Mouse (Mus musculus): ENCODE measurements around the gene Efhb. TPM values are rescaled to one million over a fixed set of nuclear protein-coding genes. Genes with fewer than 3 reads are reported as not detected.

The Efhb gene
- total and polyA plus RNA-seq, 3 experiments, result 0.11 TPM; not detected in 2

DNA sequence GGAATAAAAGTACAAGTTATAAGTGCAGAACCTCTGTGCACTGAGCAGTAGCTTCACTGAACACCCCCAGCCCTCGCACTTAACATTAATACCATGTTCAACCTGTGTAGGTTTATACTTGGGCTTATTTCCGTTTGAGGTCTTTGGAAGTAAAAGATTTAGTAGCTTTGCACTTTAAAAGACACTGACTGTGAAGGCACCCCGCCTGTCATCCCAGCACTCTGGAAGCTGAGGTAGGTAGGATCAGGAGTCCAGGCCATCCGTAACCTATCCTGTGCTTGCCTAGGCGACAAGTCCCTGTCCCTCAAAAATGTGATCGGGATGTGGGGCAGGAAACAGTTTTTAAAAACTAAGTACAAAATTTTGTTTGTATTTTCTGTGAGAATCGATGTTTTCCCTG is 17.3 kb upstream of the Efhb start:
- ATAC-seq (ENCODE audit: extremely low read depth, insufficient number of reproducible peaks, low FRiP score, poor library complexity, severe bottlenecking), result no peak
- H3K9me3 ChIP-seq (replicated peaks), result no peaks in the 10 kb centered on the region
- DNase-seq (ENCODE audit: low spot score), result no peak
- TF ChIP-seq TAL1 (conservative IDR thresholded peaks at IDR 0.05; ENCODE audit: low read depth, low read length) (no peak), CTCF (IDR thresholded peaks at IDR 0.05; ENCODE audit: low read depth, low read length) (no peak), GATA1 (IDR thresholded peaks at IDR 0.05; ENCODE audit: borderline replicate concordance, low read length) (no peak), POLR2AphosphoS5 (IDR thresholded peaks at IDR 0.05; ENCODE audit: insufficient replicate concordance, low read depth, low read length) (no peak), GATA2 (IDR thresholded peaks at IDR 0.05; ENCODE audit: borderline replicate concordance, low read depth, low read length) (no peak)
- peaks cover 20% of the 10 kb centered on the region for H3K4me1 ChIP-seq (ENCODE audit: insufficient read depth, low read depth, low read length)
- H3K27me3 ChIP-seq (ENCODE audit: insufficient read depth, low read length), result no peaks in the 10 kb centered on the region
- H3K4me3 ChIP-seq (ENCODE audit: low read depth, low read length), result peak overlapping the region; percentile 90
- peaks cover 24% of the 10 kb centered on the region for H3K36me3 ChIP-seq (replicated peaks)

DNA sequence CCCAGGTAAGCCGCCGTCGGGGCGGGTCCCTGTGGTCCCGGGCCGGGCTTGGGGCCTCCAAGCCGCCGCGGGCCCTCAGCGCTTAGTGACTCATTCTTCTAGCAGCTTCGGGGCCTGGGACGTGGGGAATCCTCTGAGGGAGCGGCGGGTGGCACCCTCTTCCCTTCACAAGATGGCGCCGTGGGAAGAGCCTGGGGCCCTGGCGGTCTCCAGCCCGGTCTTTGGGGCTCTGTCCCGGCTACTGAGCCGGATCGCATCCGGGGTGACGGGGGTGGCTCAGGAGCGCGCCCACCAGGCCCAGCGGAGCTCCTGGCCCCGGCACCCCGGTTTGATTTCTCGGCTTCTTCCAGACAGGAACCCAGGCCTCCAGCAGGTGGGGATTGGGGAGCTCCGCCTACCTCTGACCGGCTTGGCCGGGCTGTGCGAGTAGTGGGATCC is 16.5 kb upstream of the Efhb start:
- peak overlapping the region; percentile 90 for H3K4me3 ChIP-seq (ENCODE audit: low read depth, low read length)
- DNase-seq (ENCODE audit: low spot score), result peak; percentile 41
- TF ChIP-seq GATA1 (IDR thresholded peaks at IDR 0.05; ENCODE audit: borderline replicate concordance, low read length), result no peak
- TF ChIP-seq POLR2AphosphoS5 (IDR thresholded peaks at IDR 0.05; ENCODE audit: insufficient replicate concordance, low read depth, low read length), result no peak
- H3K9me3 ChIP-seq (replicated peaks), result no peaks in the 10 kb centered on the region
- no peaks in the 10 kb centered on the region for H3K27me3 ChIP-seq (ENCODE audit: insufficient read depth, low read length)
- ATAC-seq (ENCODE audit: extremely low read depth, insufficient number of reproducible peaks, low FRiP score, poor library complexity, severe bottlenecking), result no peak
- H3K36me3 ChIP-seq (replicated peaks), result peaks cover 15% of the 10 kb centered on the region
- H3K4me1 ChIP-seq (ENCODE audit: insufficient read depth, low read depth, low read length), result peaks cover 20% of the 10 kb centered on the region

DNA sequence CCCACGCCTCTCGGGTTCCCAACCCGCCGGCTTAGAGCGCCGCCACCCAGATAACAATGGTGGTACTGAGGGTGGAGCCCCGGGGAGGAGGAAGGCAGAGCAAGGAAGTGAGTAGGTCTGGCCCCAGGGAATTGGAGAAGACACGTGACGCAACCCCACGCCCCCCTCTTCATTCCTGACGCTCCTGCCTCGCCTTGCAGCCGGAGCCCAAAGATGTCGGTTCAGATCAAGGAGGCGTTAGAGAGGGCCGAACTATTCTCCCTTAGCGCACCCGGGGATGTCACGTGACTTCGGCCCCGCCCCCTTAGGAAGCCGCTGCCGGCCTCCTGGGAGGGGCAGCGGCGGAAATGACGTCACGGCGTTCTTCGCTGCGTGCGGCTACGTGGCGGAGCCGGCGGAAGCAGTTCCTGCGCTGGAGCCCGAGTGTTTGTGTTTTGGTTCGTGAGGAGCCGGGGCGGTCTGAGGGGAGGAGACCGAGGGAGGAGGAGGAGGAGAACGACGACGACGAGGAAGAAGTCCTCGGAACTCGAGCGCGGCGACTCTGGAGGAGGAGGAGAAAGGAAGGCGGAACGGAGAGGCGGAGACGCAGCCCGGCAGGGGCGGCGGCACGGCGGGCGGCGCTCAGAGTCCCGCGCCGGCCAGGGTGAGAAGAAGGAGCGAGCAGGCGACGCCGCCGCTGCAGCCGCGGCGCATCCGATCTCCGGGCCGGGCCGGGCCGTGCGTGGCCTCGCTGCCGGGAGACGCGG is 15.9 kb upstream of the Efhb start, which contains the start of gene Rab5a:
Gene Rab5a (plus strand): TSS at position 377 of the 746 bp plus-strand sequence.
- peak within 1 kb of the TSS; percentile 90 for H3K4me3 ChIP-seq (ENCODE audit: low read depth, low read length)
- ATAC-seq (ENCODE audit: extremely low read depth, insufficient number of reproducible peaks, low FRiP score, poor library complexity, severe bottlenecking), result peak; percentile 89
- no peak for TF ChIP-seq GATA1 (IDR thresholded peaks at IDR 0.05; ENCODE audit: borderline replicate concordance, low read length)
- TF ChIP-seq TAL1 (conservative IDR thresholded peaks at IDR 0.05; ENCODE audit: low read depth, low read length), result no peak
- TF ChIP-seq GATA2 (IDR thresholded peaks at IDR 0.05; ENCODE audit: borderline replicate concordance, low read depth, low read length), result no peak
- no peak for TF ChIP-seq POLR2AphosphoS5 (IDR thresholded peaks at IDR 0.05; ENCODE audit: insufficient replicate concordance, low read depth, low read length)
- no peak for TF ChIP-seq CTCF (IDR thresholded peaks at IDR 0.05; ENCODE audit: low read depth, low read length)
- no peaks in the 10 kb centered on the region for H3K9me3 ChIP-seq (replicated peaks)
- no peaks in the 10 kb centered on the region for H3K27me3 ChIP-seq (ENCODE audit: insufficient read depth, low read length)
- peaks cover 10% of the 10 kb centered on the region for H3K36me3 ChIP-seq (replicated peaks)
- DNase-seq (ENCODE audit: low spot score), result peak; percentile 92
- H3K4me1 ChIP-seq (ENCODE audit: insufficient read depth, low read depth, low read length), result peaks cover 20% of the 10 kb centered on the region

DNA sequence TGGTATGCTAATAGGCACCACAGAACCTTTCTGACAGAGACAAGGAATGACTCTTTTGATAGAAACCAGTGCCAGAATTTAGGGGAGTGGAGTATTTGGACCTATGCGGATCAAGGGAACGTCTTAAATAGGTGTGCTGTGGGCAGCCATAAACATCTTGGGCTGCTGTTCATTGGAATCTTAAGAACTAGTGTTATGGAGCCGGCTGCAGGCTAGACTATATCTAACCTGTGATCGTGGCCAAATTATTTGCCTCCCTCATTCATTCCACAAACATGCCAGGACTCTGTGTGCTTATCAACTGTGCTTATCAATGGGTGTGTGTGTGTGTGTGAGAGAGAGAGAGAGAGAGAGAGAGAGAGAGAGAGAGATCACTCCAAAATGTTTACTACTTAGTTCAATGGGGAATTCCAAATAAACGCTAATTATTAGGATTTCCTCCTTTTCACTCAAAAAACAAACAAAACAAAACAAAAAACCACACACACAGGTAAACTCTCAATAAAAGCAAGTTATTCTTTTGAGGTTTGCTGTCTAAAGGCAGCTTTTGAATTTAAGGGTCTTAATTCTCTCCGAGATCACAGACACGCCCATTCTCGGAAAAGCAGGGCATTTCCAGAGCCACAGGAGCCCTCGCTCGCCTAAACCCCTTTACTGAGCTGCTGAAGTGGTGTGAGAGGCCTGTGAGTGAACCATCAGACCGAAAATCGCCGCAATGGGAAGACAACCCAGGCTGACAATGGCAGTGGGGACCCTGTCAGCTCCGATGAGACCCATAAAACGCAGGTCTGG is 15.1 kb upstream of the Efhb start:
- ATAC-seq (ENCODE audit: extremely low read depth, insufficient number of reproducible peaks, low FRiP score, poor library complexity, severe bottlenecking) (peak; percentile 16; the same call in 1 of the 2 replicates), DNase-seq (ENCODE audit: low spot score) (no peak)
- peaks cover 8% of the 10 kb centered on the region for H3K36me3 ChIP-seq (replicated peaks)
- no peak for TF ChIP-seq GATA1 (IDR thresholded peaks at IDR 0.05; ENCODE audit: borderline replicate concordance, low read length)
- no peak for TF ChIP-seq GATA2 (IDR thresholded peaks at IDR 0.05; ENCODE audit: borderline replicate concordance, low read depth, low read length)
- TF ChIP-seq CTCF (IDR thresholded peaks at IDR 0.05; ENCODE audit: low read depth, low read length), result no peak
- no peak for TF ChIP-seq POLR2AphosphoS5 (IDR thresholded peaks at IDR 0.05; ENCODE audit: insufficient replicate concordance, low read depth, low read length)
- TF ChIP-seq TAL1 (conservative IDR thresholded peaks at IDR 0.05; ENCODE audit: low read depth, low read length), result no peak
- H3K9me3 ChIP-seq (replicated peaks), result no peaks in the 10 kb centered on the region
- peak overlapping the region; percentile 90 for H3K4me3 ChIP-seq (ENCODE audit: low read depth, low read length)
- no peaks in the 10 kb centered on the region for H3K27me3 ChIP-seq (ENCODE audit: insufficient read depth, low read length)
- H3K4me1 ChIP-seq (ENCODE audit: insufficient read depth, low read depth, low read length), result peaks cover 20% of the 10 kb centered on the region

DNA sequence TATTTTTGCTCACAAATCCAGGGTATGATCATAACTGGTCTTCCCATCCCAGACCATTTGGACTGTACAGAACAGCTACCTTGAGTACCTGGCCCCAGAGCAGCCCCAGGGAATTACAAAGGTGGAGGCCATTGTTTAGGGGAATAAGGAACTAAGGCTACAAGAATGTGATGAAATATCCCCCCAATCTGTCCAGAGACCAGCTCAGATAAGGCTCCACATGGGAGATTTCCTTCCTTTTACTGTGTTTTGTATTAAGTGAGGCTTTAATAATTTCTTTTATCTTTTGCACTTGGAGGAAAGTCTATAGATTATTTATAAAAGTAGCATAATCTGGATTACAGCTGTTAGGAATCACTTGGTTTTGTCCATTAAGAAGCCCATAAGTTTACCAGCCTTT is 5.6 kb upstream of the Efhb start:
- Histone ChIP-seq H3K4me1 (ENCODE audit: insufficient read depth, low read depth, low read length) (0 out of 2 replicates have a peak, but pooled peaks cover 2% of the 10 kb centered on the region), H3K36me3 (replicated peaks) (no peaks in the 10 kb centered on the region), H3K4me3 (ENCODE audit: low read depth, low read length) (no peak overlapping the region), H3K9me3 (replicated peaks) (no peaks in the 10 kb centered on the region), H3K27me3 (ENCODE audit: insufficient read depth, low read length) (no peaks in the 10 kb centered on the region)
- ATAC-seq (ENCODE audit: extremely low read depth, insufficient number of reproducible peaks, low FRiP score, poor library complexity, severe bottlenecking) (no peak), DNase-seq (ENCODE audit: low spot score) (no peak)
- TF ChIP-seq GATA2 (IDR thresholded peaks at IDR 0.05; ENCODE audit: borderline replicate concordance, low read depth, low read length), result no peak
- TF ChIP-seq GATA1 (IDR thresholded peaks at IDR 0.05; ENCODE audit: borderline replicate concordance, low read length), result no peak
- TF ChIP-seq CTCF (IDR thresholded peaks at IDR 0.05; ENCODE audit: low read depth, low read length), result no peak

DNA sequence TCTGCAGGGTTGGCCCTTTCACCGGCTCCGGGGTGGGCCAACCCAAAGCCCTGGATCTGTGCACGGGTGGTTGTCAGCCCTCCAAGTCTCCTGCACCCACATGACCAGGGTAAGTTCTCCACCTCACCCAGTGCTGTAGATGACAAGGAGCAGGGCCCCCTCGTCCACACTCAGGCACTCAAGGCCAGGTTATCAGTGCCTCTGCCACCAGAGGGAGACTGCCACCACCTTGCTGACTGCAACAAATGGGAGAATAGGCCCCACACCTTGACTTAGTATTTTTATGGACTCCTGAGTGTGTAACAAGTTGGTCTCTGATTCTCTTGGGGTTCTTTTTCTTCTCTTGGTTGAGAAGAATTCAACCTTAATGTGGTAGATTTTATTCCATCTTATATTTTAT is 2.4 kb upstream of the Efhb start:
- Histone ChIP-seq H3K4me3 (ENCODE audit: low read depth, low read length) (no peak overlapping the region), H3K36me3 (replicated peaks) (no peaks in the 10 kb centered on the region), H3K9me3 (replicated peaks) (no peaks in the 10 kb centered on the region), H3K27me3 (ENCODE audit: insufficient read depth, low read length) (peaks cover 2% of the 10 kb centered on the region; the same call in 1 of the 2 replicates), H3K4me1 (ENCODE audit: insufficient read depth, low read depth, low read length) (0 out of 2 replicates have a peak, but pooled peaks cover 2% of the 10 kb centered on the region)
- TF ChIP-seq GATA1 (IDR thresholded peaks at IDR 0.05; ENCODE audit: borderline replicate concordance, low read length), result no peak
- no peak for TF ChIP-seq GATA2 (IDR thresholded peaks at IDR 0.05; ENCODE audit: borderline replicate concordance, low read depth, low read length)
- TF ChIP-seq CTCF (IDR thresholded peaks at IDR 0.05; ENCODE audit: low read depth, low read length), result no peak
- no peak for TF ChIP-seq TAL1 (conservative IDR thresholded peaks at IDR 0.05; ENCODE audit: low read depth, low read length)
- no peak for TF ChIP-seq POLR2AphosphoS5 (IDR thresholded peaks at IDR 0.05; ENCODE audit: insufficient replicate concordance, low read depth, low read length)
- ATAC-seq (ENCODE audit: extremely low read depth, insufficient number of reproducible peaks, low FRiP score, poor library complexity, severe bottlenecking) (peak; percentile 67; the same call in 1 of the 2 replicates), DNase-seq (ENCODE audit: low spot score) (no peak)
